Mouse (Mus musculus): ENCODE data around the gene Rybp.

Gene Rybp

GRCm38 (mm10) chr6:100288016-100288729, 888 bp upstream of the Rybp start:
- DNase-seq (ENCODE audit: low read depth), result no peak

GRCm38 (mm10) chr6:100286573-100287333, 532 bp downstream of the Rybp start:
- peak; percentile 84 for DNase-seq (ENCODE audit: low read depth)

GRCm38 (mm10) chr6:100285985-100286572, 1.2 kb downstream of the Rybp start:
- DNase-seq (ENCODE audit: low read depth), result peak; percentile 12

GRCm38 (mm10) chr6:100278841-100279240, 8.4 kb downstream of the Rybp start:
- DNase-seq (ENCODE audit: low read depth), result no peak

- DNase-seq (ENCODE audit: low read depth), result no peak
These were observed 10.9 kb downstream of the Rybp start for GRCm38 (mm10) chr6:100276344-100276743.

GRCm38 (mm10) chr6:100275643-100276042, 11.6 kb downstream of the Rybp start:
- no peak for DNase-seq (ENCODE audit: low read depth)

GRCm38 (mm10) chr6:100273556-100273955, 13.7 kb downstream of the Rybp start:
- DNase-seq (ENCODE audit: low read depth), result no peak

- DNase-seq (ENCODE audit: low read depth), result no peak
These were observed 15.3 kb downstream of the Rybp start for GRCm38 (mm10) chr6:100271992-100272391.

GRCm38 (mm10) chr6:100270765-100271164, 16.5 kb downstream of the Rybp start:
- DNase-seq (ENCODE audit: low read depth), result no peak

- peak; percentile 31 for DNase-seq (ENCODE audit: low read depth)
These were observed 27.7 kb downstream of the Rybp start for GRCm38 (mm10) chr6:100259607-100260006.

GRCm38 (mm10) chr6:100258278-100258677, 29.0 kb downstream of the Rybp start:
- no peak for DNase-seq (ENCODE audit: low read depth)

GRCm38 (mm10) chr6:100255411-100255810, 31.9 kb downstream of the Rybp start:
- no peak for DNase-seq (ENCODE audit: low read depth)

- DNase-seq (ENCODE audit: low read depth), result no peak
These were observed 32.6 kb downstream of the Rybp start for GRCm38 (mm10) chr6:100254671-100255070.

- DNase-seq (ENCODE audit: low read depth), result no peak
These were observed 42.8 kb downstream of the Rybp start for GRCm38 (mm10) chr6:100244474-100244873.

- DNase-seq (ENCODE audit: low read depth), result no peak
These were observed 52.2 kb downstream of the Rybp start for GRCm38 (mm10) chr6:100235036-100235435.

- peak; percentile 62 for DNase-seq (ENCODE audit: low read depth)
These were observed 53.8 kb downstream of the Rybp start for GRCm38 (mm10) chr6:100233522-100233921.

GRCm38 (mm10) chr6:100233061-100233460, 54.2 kb downstream of the Rybp start:
- no peak for DNase-seq (ENCODE audit: low read depth)

- no peak for DNase-seq (ENCODE audit: low read depth)
These were observed 61.1 kb downstream of the Rybp start for GRCm38 (mm10) chr6:100226204-100226603.

- no peak for DNase-seq (ENCODE audit: low read depth)
These were observed 63.4 kb downstream of the Rybp start for GRCm38 (mm10) chr6:100223932-100224331.

GRCm38 (mm10) chr6:100223435-100223834, 63.9 kb downstream of the Rybp start:
- no peak for DNase-seq (ENCODE audit: low read depth)

GRCm38 (mm10) chr6:100222927-100223326, 64.4 kb downstream of the Rybp start:
- no peak for DNase-seq (ENCODE audit: low read depth)

GRCm38 (mm10) chr6:100221803-100222202, 65.5 kb downstream of the Rybp start:
- DNase-seq (ENCODE audit: low read depth), result peak; percentile 30
